Mouse (Mus musculus): ENCODE measurements around the gene Mybbp1a. TPM values are rescaled to one million over a fixed set of nuclear protein-coding genes. Genes with fewer than 3 reads are reported as not detected.
A peak's percentile ranks its signal among the peaks of the same experiment; 100 is the strongest.

The Mybbp1a gene
- polyA plus RNA-seq, 1 experiment from 2014 or later = 148 TPM

GRCm38 (mm10) chr11:72407081-72407480 lies 34.1 kb upstream of the Mybbp1a start:
- no peak overlapping the region for H3K4me3 ChIP-seq

GRCm38 (mm10) chr11:72407574-72407973 lies 33.6 kb upstream of the Mybbp1a start:
- Histone ChIP-seq H3K4me3 (no peak overlapping the region), H3K27ac (peak overlapping the region; percentile 40; the same call in 1 of the 2 replicates), H3K27me3 (ENCODE audit: insufficient read depth, poor library complexity, severe bottlenecking) (peaks cover 55% of the 10 kb centered on the region), H3K4me1 (replicated peaks) (peaks cover 79% of the 10 kb centered on the region), H3K9me3 (no peaks in the 10 kb centered on the region), H3K36me3 (0 out of 2 replicates have a peak, but pooled peaks cover 8% of the 10 kb centered on the region)
- 16% methylated on average over 7 of the region's 7 CpGs for WGBS
- DNase-seq (ENCODE audit: low spot score) = no peak

More at GRCm38 (mm10) chr11:72407081-72407480, 34.1 kb upstream of the Mybbp1a start:
- H3K27me3 ChIP-seq (ENCODE audit: insufficient read depth, poor library complexity, severe bottlenecking) = peaks cover 50% of the 10 kb centered on the region
- 0 out of 2 replicates have a peak, but pooled peaks cover 8% of the 10 kb centered on the region for H3K36me3 ChIP-seq
- 12% methylated on average over 3 of the region's 3 CpGs for WGBS
- H3K4me1 ChIP-seq (replicated peaks) = peaks cover 83% of the 10 kb centered on the region
- no peak for DNase-seq (ENCODE audit: low spot score)
- H3K27ac ChIP-seq = 0 out of 2 replicates have a peak overlapping the region, but pooled peaks have one; percentile 31
- no peaks in the 10 kb centered on the region for H3K9me3 ChIP-seq

- 0 out of 2 replicates have a peak, but pooled peaks cover 1% of the 10 kb centered on the region for H3K36me3 ChIP-seq
- 60% methylated on average over 9 of the region's 9 CpGs for WGBS
- H3K27me3 ChIP-seq (ENCODE audit: insufficient read depth, poor library complexity, severe bottlenecking) = peaks cover 65% of the 10 kb centered on the region
- H3K4me3 ChIP-seq = 0 out of 2 replicates have a peak overlapping the region, but pooled peaks have one; percentile 18
- H3K27ac ChIP-seq = no peak overlapping the region
- DNase-seq (ENCODE audit: low spot score) = no peak
- peaks cover 73% of the 10 kb centered on the region for H3K4me1 ChIP-seq (replicated peaks)
- no peaks in the 10 kb centered on the region for H3K9me3 ChIP-seq
These were observed 32.5 kb upstream of the Mybbp1a start for GRCm38 (mm10) chr11:72408451-72409170.

- no peak for DNase-seq (ENCODE audit: low spot score)
- Histone ChIP-seq H3K4me1 (replicated peaks) (peaks cover 73% of the 10 kb centered on the region), H3K27me3 (ENCODE audit: insufficient read depth, poor library complexity, severe bottlenecking) (peaks cover 76% of the 10 kb centered on the region), H3K27ac (peak overlapping the region; percentile 16; the same call in 1 of the 2 replicates), H3K9me3 (no peaks in the 10 kb centered on the region), H3K4me3 (peak overlapping the region; percentile 80), H3K36me3 (no peaks in the 10 kb centered on the region)
- 73% methylated on average over 12 of the region's 12 CpGs for WGBS
These were observed 31.3 kb upstream of the Mybbp1a start for GRCm38 (mm10) chr11:72409649-72410385.

- WGBS = 2% methylated on average over 25 of the region's 25 CpGs
- H3K4me1 ChIP-seq (replicated peaks) = peaks cover 65% of the 10 kb centered on the region
- no peaks in the 10 kb centered on the region for H3K36me3 ChIP-seq
- no peaks in the 10 kb centered on the region for H3K9me3 ChIP-seq
- H3K27ac ChIP-seq = peak overlapping the region; percentile 88; the same call in 1 of the 2 replicates
- peak overlapping the region; percentile 80 for H3K4me3 ChIP-seq
- H3K27me3 ChIP-seq (ENCODE audit: insufficient read depth, poor library complexity, severe bottlenecking) = peaks cover 81% of the 10 kb centered on the region
- DNase-seq (ENCODE audit: low spot score) = peak; percentile 48
These were observed 30.5 kb upstream of the Mybbp1a start for GRCm38 (mm10) chr11:72410521-72411092.

GRCm38 (mm10) chr11:72411093-72411921 lies 29.8 kb upstream of the Mybbp1a start, which contains the start of gene Smtnl2:
Smtnl2 (minus strand) TSS chr11:72411713.
- DNase-seq (ENCODE audit: low spot score) = peak; percentile 86
- Histone ChIP-seq H3K9me3 (no peaks in the 10 kb centered on the region), H3K4me3 (peak within 1 kb of the TSS; percentile 80), H3K36me3 (no peaks in the 10 kb centered on the region), H3K4me1 (replicated peaks) (peaks cover 58% of the 10 kb centered on the region), H3K27me3 (ENCODE audit: insufficient read depth, poor library complexity, severe bottlenecking) (peaks cover 81% of the 10 kb centered on the region), H3K27ac (peak within 1 kb of the TSS; percentile 88)
- under 1% methylated on average over 86 of the region's 86 CpGs for WGBS

- 32% methylated on average over 9 of the region's 9 CpGs for WGBS
- peaks cover 80% of the 10 kb centered on the region for H3K27me3 ChIP-seq (ENCODE audit: insufficient read depth, poor library complexity, severe bottlenecking)
These were observed 29.2 kb upstream of the Mybbp1a start for GRCm38 (mm10) chr11:72411945-72412344.

GRCm38 (mm10) chr11:72413016-72413415 lies 28.1 kb upstream of the Mybbp1a start:
- WGBS = 84% methylated on average over 7 of the region's 7 CpGs
- H3K27me3 ChIP-seq (ENCODE audit: insufficient read depth, poor library complexity, severe bottlenecking) = peaks cover 72% of the 10 kb centered on the region
- no peak overlapping the region for H3K27ac ChIP-seq
- H3K4me1 ChIP-seq (replicated peaks) = peaks cover 55% of the 10 kb centered on the region
- no peaks in the 10 kb centered on the region for H3K36me3 ChIP-seq
- H3K4me3 ChIP-seq = no peak overlapping the region
- H3K9me3 ChIP-seq = no peaks in the 10 kb centered on the region
- no peak for DNase-seq (ENCODE audit: low spot score)

More at GRCm38 (mm10) chr11:72411945-72412344, 29.2 kb upstream of the Mybbp1a start:
- Histone ChIP-seq H3K27ac (peak overlapping the region; percentile 88; the same call in 1 of the 2 replicates), H3K9me3 (no peaks in the 10 kb centered on the region), H3K4me1 (replicated peaks) (peaks cover 55% of the 10 kb centered on the region), H3K36me3 (no peaks in the 10 kb centered on the region), H3K4me3 (peak overlapping the region; percentile 80)
- no peak for DNase-seq (ENCODE audit: low spot score)

- 68% methylated on average over 5 of the region's 5 CpGs for WGBS
- Histone ChIP-seq H3K27me3 (ENCODE audit: insufficient read depth, poor library complexity, severe bottlenecking) (peaks cover 67% of the 10 kb centered on the region), H3K36me3 (no peaks in the 10 kb centered on the region), H3K4me3 (no peak overlapping the region), H3K27ac (no peak overlapping the region), H3K4me1 (replicated peaks) (peaks cover 54% of the 10 kb centered on the region), H3K9me3 (no peaks in the 10 kb centered on the region)
- no peak for DNase-seq (ENCODE audit: low spot score)
These were observed 27.5 kb upstream of the Mybbp1a start for GRCm38 (mm10) chr11:72413601-72414190.

GRCm38 (mm10) chr11:72415155-72415554 lies 26.0 kb upstream of the Mybbp1a start:
- WGBS = 83% methylated on average over 8 of the region's 8 CpGs
- no peak for DNase-seq (ENCODE audit: low spot score)
- Histone ChIP-seq H3K27ac (no peak overlapping the region), H3K27me3 (ENCODE audit: insufficient read depth, poor library complexity, severe bottlenecking) (peaks cover 53% of the 10 kb centered on the region), H3K36me3 (no peaks in the 10 kb centered on the region), H3K9me3 (no peaks in the 10 kb centered on the region), H3K4me3 (no peak overlapping the region), H3K4me1 (replicated peaks) (peaks cover 39% of the 10 kb centered on the region)

- no peaks in the 10 kb centered on the region for H3K36me3 ChIP-seq
These were observed 24.5 kb upstream of the Mybbp1a start for GRCm38 (mm10) chr11:72416666-72417065.

More at GRCm38 (mm10) chr11:72416666-72417065, 24.5 kb upstream of the Mybbp1a start:
- no peak overlapping the region for H3K4me3 ChIP-seq
- peaks cover 24% of the 10 kb centered on the region for H3K4me1 ChIP-seq (replicated peaks)
- H3K27ac ChIP-seq = peak overlapping the region; percentile 82
- DNase-seq (ENCODE audit: low spot score) = no peak
- 89% methylated on average over 5 of the region's 5 CpGs for WGBS
- peaks cover 39% of the 10 kb centered on the region for H3K27me3 ChIP-seq (ENCODE audit: insufficient read depth, poor library complexity, severe bottlenecking)
- H3K9me3 ChIP-seq = no peaks in the 10 kb centered on the region

Data from hindbrain, embryonic 10.5 days (tissue).